Mouse (Mus musculus) left cerebral cortex, adult 2 months (tissue): Measurements from ENCODE around the gene Mtmr12. TPM values are rescaled to one million over a fixed set of nuclear protein-coding genes. Genes with fewer than 3 reads are reported as not detected.

ENCODE experiments used
- DNase-seq, 2 experiments: peaks; one replicate each; pipeline ENCODE4 v3.0.0; 2021 to 2022; ENCODE audit warnings: low spot score in 2 of 2, mixed read lengths in 1 of 2; ENCODE audit errors: extremely low spot score in 1 of 2
- H3K27ac ChIP-seq: fragments of 200-600 bp; 2 replicates; pipeline ENCODE4 v1.8.1; 2022
- H3K4me3 ChIP-seq: fragments of 200-600 bp; 2 replicates; pipeline ENCODE4 v1.8.1; 2022
- CTCF ChIP-seq: fragments of 200-600 bp; IDR thresholded peaks from 2 replicates; pipeline ENCODE4 v1.8.1; 2022; ENCODE audit warnings: antibody characterized with exemption, mild to moderate bottlenecking, moderate library complexity
- intact Hi-C: fragments of 180-260 bp; cut with DNase I; formaldehyde crosslinking; loops from one replicate; pipeline ENCODE4 v1.15.1; 2025
- total RNA-seq, 2 experiments: library from RNA; stranded (reverse); gene quantifications; 2 replicates each; pipeline ENCODE4 v1.2.3; 2021

The Mtmr12 gene
- total RNA-seq, 2 experiments from 2014 or later: 54.9 to 55.6 TPM

GRCm38 (mm10) chr15:12240705-12241328, 36.0 kb downstream of the Mtmr12 start:
- DNase-seq: no peak
- no peak overlapping the region for H3K27ac ChIP-seq
- H3K4me3 ChIP-seq: no peak overlapping the region
- no peak for TF ChIP-seq CTCF
- intact Hi-C loops: no loop called here

DNA sequence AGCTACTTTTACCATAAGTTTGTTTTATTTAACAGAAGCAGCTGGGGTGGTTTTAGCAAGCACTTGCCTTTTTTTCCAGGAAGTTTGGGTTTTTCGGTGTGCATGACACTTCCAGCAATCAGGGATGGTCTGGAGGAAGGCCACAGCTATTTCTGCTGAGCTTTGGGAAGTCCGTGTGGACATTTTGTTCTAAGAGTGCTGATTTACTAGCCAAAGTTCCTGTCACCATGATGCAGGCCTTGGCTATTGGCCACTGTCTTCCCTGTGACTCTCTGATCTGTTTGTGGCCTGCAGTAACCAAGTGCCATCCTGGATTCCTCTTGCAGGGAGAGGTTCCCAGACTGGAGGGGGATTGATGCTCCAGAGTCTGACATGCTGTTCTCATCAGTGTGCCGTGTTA, 39.0 kb downstream of the Mtmr12 start:
- Histone ChIP-seq H3K4me3 (no peak overlapping the region), H3K27ac (peak overlapping the region; percentile 63; the same call in 1 of the 2 replicates)
- TF ChIP-seq CTCF: no peak
- intact Hi-C loops: no loop called here
- DNase-seq: no peak

GRCm38 (mm10) chr15:12245580-12246359, 40.9 kb downstream of the Mtmr12 start:
- no peak for DNase-seq
- H3K27ac ChIP-seq: peak overlapping the region; percentile 88
- intact Hi-C loops: loop anchor here (2.0 kb wide), 1 partner anchor 31 kb away; no protein-coding TSS in a partner anchor
- no peak overlapping the region for H3K4me3 ChIP-seq
- no peak for TF ChIP-seq CTCF

GRCm38 (mm10) chr15:12246360-12247158, 41.7 kb downstream of the Mtmr12 start:
- intact Hi-C loops: loop anchor here (2.0 kb wide), 1 partner anchor 32 kb away; no protein-coding TSS in a partner anchor
- no peak for DNase-seq
- no peak overlapping the region for H3K4me3 ChIP-seq
- no peak for TF ChIP-seq CTCF
- H3K27ac ChIP-seq: peak overlapping the region; percentile 88

- peak overlapping the region; percentile 88 for H3K27ac ChIP-seq
- no peak for TF ChIP-seq CTCF
- H3K4me3 ChIP-seq: no peak overlapping the region
- no peak for DNase-seq
- intact Hi-C loops: loop anchor here (2.0 kb wide), 1 partner anchor 32 kb away; no protein-coding TSS in a partner anchor
These were observed 42.4 kb downstream of the Mtmr12 start for GRCm38 (mm10) chr15:12247159-12247603.

DNA sequence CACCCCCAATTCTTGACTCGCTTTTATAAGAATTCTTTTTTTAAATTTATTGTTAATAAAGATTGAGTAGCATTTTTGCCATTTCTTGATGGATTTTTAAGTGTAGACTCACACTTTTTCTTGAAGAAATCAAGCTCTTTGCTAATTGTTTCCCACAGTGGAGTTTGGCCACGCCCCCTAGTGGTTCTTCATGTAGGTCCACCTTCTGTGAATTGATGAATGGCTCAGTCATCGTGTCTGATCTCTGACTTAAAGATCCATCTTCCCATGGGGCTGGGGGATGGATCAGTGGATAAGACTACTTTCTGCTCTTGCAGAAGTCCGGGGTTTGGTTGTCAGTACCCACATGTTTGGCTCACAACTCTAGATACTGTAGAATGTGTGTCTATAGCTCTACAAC, 43.5 kb downstream of the Mtmr12 start:
- no peak overlapping the region for H3K27ac ChIP-seq
- TF ChIP-seq CTCF: peak; percentile 68
- H3K4me3 ChIP-seq: no peak overlapping the region
- intact Hi-C loops: no loop called here
- DNase-seq: no peak

GRCm38 (mm10) chr15:12250350-12250749, 45.5 kb downstream of the Mtmr12 start:
- no peak overlapping the region for H3K4me3 ChIP-seq
- no peak for TF ChIP-seq CTCF
- intact Hi-C loops: no loop called here
- H3K27ac ChIP-seq: no peak overlapping the region
- no peak for DNase-seq

GRCm38 (mm10) chr15:12251416-12252140, 46.8 kb downstream of the Mtmr12 start:
- TF ChIP-seq CTCF: no peak
- intact Hi-C loops: no loop called here
- no peak for DNase-seq
- H3K4me3 ChIP-seq: no peak overlapping the region
- no peak overlapping the region for H3K27ac ChIP-seq

GRCm38 (mm10) chr15:12252141-12252489, 47.3 kb downstream of the Mtmr12 start:
- no peak for TF ChIP-seq CTCF
- Histone ChIP-seq H3K27ac (no peak overlapping the region), H3K4me3 (no peak overlapping the region)
- no peak for DNase-seq
- intact Hi-C loops: no loop called here

DNA sequence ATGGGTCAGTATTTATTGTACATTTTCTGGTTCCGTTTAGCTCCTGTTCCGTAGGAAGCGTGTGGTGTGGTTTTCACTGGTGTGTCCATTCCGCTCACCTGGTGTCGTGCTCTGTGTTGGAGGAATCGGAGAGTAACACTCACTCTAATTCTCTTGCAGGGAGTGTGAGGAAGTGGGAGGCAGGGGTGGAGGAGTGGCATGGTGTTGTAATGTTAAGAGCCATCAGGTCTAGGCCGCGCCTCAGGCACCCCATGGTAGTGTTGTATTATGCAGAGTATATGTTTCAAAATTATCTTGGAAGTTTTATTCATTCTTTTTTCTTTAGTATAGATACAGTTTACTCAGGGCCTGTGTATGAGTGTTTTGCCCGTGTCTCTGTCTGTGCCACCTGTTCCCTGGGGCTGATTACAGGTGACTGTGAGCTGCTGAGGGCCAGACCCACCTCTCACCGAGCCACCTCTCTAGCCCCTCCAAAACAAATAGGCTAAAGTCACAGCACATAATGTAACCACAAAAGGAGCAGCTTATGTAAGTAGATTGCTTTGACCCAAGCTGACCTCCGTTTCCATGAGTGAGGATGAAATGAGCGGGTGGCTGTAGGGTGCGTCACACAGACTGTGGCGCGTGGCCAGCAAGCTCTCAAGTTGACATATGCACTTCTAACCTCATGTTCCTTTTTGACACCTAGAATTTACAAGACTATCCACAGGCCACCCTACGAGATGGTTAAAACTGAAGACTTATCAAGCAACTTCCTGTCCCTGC, 53.1 kb downstream of the Mtmr12 start:
- TF ChIP-seq CTCF: no peak
- intact Hi-C loops: no loop called here

GRCm38 (mm10) chr15:12263056-12263455, 58.2 kb downstream of the Mtmr12 start:
- intact Hi-C loops: no loop called here
- no peak for DNase-seq
- Histone ChIP-seq H3K4me3 (no peak overlapping the region), H3K27ac (no peak overlapping the region)
- no peak for TF ChIP-seq CTCF

More for the DNA sequence above, 53.1 kb downstream of the Mtmr12 start:
- Histone ChIP-seq H3K4me3 (no peak overlapping the region), H3K27ac (no peak overlapping the region)
- DNase-seq: no peak
